Mouse (Mus musculus) forebrain, embryonic 14.5 days (tissue): ENCODE data around the gene Dtnb. TPM values are rescaled to one million over a fixed set of nuclear protein-coding genes. Genes with fewer than 3 reads are reported as not detected.

Experiments
- ATAC-seq: fragments of 200-750 bp; cut with Nextera tagmentation; 2 replicates; pipeline ENCODE4 v1.8.0; 2017; ENCODE audit warnings: mild to moderate bottlenecking, moderate library complexity
- DNase-seq: peaks from one replicate; pipeline ENCODE4 v3.0.0-alpha.2; 2015; ENCODE audit warnings: low spot score
- H3K27ac ChIP-seq: fragments of 300-500 bp; sonication (generic); 2 replicates; pipeline ENCODE4 v1.5.1; 2014; ENCODE audit warnings: low read depth, mild to moderate bottlenecking, control low read depth, low read length, moderate library complexity
- H3K27me3 ChIP-seq: fragments of 300-500 bp; sonication (generic); replicated peaks from 2 replicates; pipeline ENCODE4 v1.6.1; 2014; ENCODE audit warnings: low read length, control low read depth, mixed read lengths; ENCODE audit not compliant: control insufficient read depth, insufficient read depth
- H3K36me3 ChIP-seq: fragments of 300-500 bp; sonication (generic); 2 replicates; pipeline ENCODE4 v1.6.1; 2014; ENCODE audit warnings: low read length, control low read depth; ENCODE audit not compliant: control insufficient read depth, insufficient read depth
- H3K4me1 ChIP-seq: fragments of 300-500 bp; sonication (generic); 2 replicates; pipeline ENCODE4 v1.6.1; 2014; ENCODE audit warnings: antibody characterized with exemption, low read length, control low read depth; ENCODE audit not compliant: control insufficient read depth, insufficient read depth
- H3K4me2 ChIP-seq: fragments of 300-500 bp; sonication (generic); 2 replicates; pipeline ENCODE4 v1.6.1; 2014; ENCODE audit warnings: mild to moderate bottlenecking, control low read depth, low read length
- H3K4me3 ChIP-seq: fragments of 300-500 bp; sonication (generic); 2 replicates; pipeline ENCODE4 v1.5.1; 2014; ENCODE audit warnings: low read depth, low read length, control low read depth
- H3K9ac ChIP-seq: fragments of 300-500 bp; sonication (generic); 2 replicates; pipeline ENCODE4 v1.6.1; 2014; ENCODE audit warnings: mild to moderate bottlenecking, low read length, control low read depth, moderate library complexity
- H3K9me3 ChIP-seq: fragments of 300-500 bp; sonication (generic); replicated peaks from 2 replicates; pipeline ENCODE4 v1.6.1; 2016; ENCODE audit warnings: low read length, control low read depth, mixed read lengths; ENCODE audit not compliant: control insufficient read depth
- WGBS: fragments of 180-500 bp; shearing (Covaris S2); extraction: QIAGEN DNeasy Blood & Tissue Kit; methylation state at CpG from one replicate; pipeline ENCODE4 v1.1.7; 2014; 5-methylcytosine and 5-hydroxymethylcytosine counted together
- polyA plus RNA-seq: library from polyadenylated mRNA; unstranded; fragments of >200 nt; fragmentation: Nextera tagmentation; extraction: Ambion mirVana; gene quantifications from 2 replicates; pipeline ENCODE4 v1.2.1, GENCODE M21; 2014

The Dtnb gene
- polyA plus RNA-seq, 1 experiment from 2014 or later = 27.3 TPM

DNA sequence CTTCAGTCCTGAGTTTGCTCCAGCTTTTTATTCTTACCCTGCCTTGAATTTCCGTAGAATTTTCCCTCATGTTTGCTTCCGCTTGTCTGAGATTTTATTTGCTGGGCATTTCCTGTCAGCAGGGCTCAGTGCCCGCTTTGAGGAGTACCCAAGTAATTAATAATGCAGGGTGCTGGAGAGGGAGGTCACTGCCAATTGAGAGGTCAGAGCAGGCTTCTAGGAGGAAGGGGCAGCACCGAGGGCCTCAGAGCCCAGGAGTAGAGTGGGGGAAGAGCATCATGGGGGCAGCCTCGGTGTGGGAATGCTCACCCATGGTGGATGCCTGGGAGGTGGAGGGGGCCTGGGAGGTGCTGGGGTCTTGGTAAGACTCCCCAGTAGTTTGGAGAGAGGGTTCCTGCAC, 239.4 kb downstream of the Dtnb start:
- whole genome bisulfite sequencing = 30% methylated on average over 5 of the region's 5 CpGs
- no peak for DNase-seq
- Histone ChIP-seq H3K27ac (no peak overlapping the region), H3K4me3 (no peak overlapping the region), H3K4me2 (no peak overlapping the region), H3K4me1 (peaks cover 20% of the 10 kb centered on the region; the same call in 1 of the 2 replicates), H3K36me3 (no peaks in the 10 kb centered on the region), H3K27me3 (no peaks in the 10 kb centered on the region), H3K9me3 (no peaks in the 10 kb centered on the region), H3K9ac (no peak overlapping the region)
- no peak for ATAC-seq

DNA sequence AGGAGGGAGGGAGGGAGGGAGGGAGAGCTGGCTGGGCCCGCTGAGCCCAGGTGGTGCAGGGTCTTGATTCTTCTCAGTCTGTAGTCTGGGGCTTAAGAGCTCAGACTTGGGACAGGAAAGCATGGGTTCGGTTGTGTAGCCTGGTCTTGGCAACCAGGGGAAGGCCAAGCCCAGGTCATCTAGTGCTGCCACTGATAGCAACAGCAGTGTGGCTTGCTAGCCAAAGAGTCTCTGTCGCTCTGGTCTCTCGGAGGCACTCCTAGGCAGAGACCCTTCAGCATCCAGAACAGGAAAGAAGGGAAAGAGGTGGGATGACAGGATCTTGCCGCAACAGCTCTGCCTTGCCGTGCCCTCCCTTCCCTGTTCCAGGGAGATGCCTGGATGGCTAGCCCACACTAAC, 240.1 kb downstream of the Dtnb start:
- Histone ChIP-seq H3K36me3 (no peaks in the 10 kb centered on the region), H3K27ac (no peak overlapping the region; the same call in 1 of the 2 replicates), H3K4me3 (no peak overlapping the region), H3K27me3 (no peaks in the 10 kb centered on the region), H3K4me1 (peaks cover 20% of the 10 kb centered on the region; the same call in 1 of the 2 replicates), H3K9me3 (no peaks in the 10 kb centered on the region), H3K4me2 (no peak overlapping the region), H3K9ac (no peak overlapping the region)
- 54% methylated on average over 6 of the region's 6 CpGs for WGBS
- DNase-seq (no peak), ATAC-seq (no peak)

DNA sequence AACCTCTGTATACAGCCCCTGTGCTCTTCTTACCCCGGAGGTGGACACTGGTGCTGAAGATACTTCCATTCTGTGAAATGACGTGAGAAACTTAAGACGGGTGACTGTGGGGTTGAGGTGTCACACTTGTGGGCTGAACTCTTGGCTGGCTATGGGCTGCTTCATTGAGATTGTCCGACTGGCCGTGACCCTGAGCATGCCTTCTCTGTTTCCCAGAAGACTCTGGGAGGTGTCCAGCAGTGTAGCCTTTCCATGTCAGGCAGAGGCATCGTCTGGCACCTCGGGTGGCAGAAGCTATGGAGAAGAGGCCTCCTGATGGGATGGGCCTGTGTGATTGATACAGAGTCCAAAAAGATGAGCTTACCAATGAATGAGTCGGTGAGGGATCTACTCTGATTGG, 241.0 kb downstream of the Dtnb start:
- Histone ChIP-seq H3K4me1 (peaks cover 21% of the 10 kb centered on the region), H3K4me3 (no peak overlapping the region), H3K27ac (no peak overlapping the region), H3K9me3 (no peaks in the 10 kb centered on the region), H3K4me2 (no peak overlapping the region), H3K9ac (no peak overlapping the region), H3K27me3 (no peaks in the 10 kb centered on the region), H3K36me3 (no peaks in the 10 kb centered on the region)
- 90% methylated on average over 8 of the region's 8 CpGs for WGBS
- no peak for DNase-seq
- no peak for ATAC-seq

DNA sequence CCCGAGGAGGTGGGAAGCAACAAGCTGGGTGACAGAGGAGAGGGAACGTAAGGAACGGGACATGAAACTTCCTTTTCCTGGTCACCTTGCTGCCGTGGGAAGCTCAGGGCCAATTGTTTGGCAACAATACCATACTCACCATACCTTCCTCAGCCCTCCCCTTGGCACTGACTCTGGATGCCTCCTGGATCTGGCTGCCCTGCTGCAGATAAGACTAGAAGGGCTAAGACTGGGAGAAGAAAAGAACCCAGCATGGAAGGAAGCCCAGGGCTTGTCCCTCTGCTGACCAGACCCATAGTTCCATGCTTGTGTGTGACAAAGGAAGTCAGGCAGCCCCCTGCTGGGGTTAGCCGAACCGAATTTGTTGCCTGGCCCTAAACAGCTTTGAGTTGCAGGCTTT, 243.2 kb downstream of the Dtnb start:
- no peak overlapping the region for H3K4me2 ChIP-seq
- DNase-seq = no peak
- H3K36me3 ChIP-seq = no peaks in the 10 kb centered on the region
- no peaks in the 10 kb centered on the region for H3K27me3 ChIP-seq
- ATAC-seq = no peak
- H3K27ac ChIP-seq = no peak overlapping the region
- no peak overlapping the region for H3K9ac ChIP-seq
- no peaks in the 10 kb centered on the region for H3K9me3 ChIP-seq
- H3K4me1 ChIP-seq = peaks cover 17% of the 10 kb centered on the region
- WGBS = 41% methylated on average over 6 of the region's 6 CpGs
- H3K4me3 ChIP-seq = no peak overlapping the region

DNA sequence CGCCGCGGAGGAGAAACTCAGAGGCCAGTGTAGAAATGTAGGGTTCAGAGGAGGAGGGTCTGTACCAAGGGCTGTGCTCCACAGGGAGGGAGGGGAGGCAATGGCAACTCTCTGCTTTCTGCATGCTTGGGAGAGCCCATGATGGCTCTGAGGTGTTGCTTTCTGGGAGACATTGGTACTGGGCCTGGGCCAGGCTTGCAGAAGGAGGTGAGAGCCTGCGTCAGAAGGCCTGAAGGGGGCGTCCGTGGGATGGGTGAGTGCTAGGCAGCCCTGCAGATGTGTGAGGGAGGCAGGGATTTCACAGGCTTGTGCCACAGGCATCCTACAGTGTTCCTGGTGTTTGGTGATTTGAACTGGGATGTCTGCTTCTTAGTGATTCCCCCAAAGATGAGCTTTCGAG, 244.9 kb downstream of the Dtnb start:
- no peaks in the 10 kb centered on the region for H3K27me3 ChIP-seq
- H3K27ac ChIP-seq = no peak overlapping the region
- H3K36me3 ChIP-seq = no peaks in the 10 kb centered on the region
- H3K4me3 ChIP-seq = no peak overlapping the region
- no peak for ATAC-seq
- WGBS = 61% methylated on average over 7 of the region's 7 CpGs
- no peaks in the 10 kb centered on the region for H3K9me3 ChIP-seq
- peaks cover 14% of the 10 kb centered on the region for H3K4me1 ChIP-seq
- H3K4me2 ChIP-seq = no peak overlapping the region
- no peak for DNase-seq
- H3K9ac ChIP-seq = no peak overlapping the region

DNA sequence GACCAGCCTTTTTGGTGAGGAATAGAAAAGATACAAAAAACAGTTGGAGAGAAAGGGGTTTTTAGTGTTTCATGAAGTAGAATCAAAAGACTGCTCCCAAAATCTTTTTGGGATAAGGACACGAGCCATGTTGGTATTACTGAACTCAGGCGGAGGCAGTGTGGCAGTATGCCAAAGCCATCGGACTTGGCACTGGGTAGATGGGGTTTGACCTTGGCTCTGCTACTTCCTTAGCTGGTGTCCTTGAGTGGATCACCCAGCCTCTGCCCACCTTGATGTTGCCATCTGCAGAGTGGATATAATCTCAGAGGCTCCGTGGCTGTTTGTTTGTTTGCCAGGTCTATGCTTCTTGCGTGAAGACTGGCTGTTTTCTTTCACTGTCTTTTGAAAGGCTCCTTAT, 245.4 kb downstream of the Dtnb start:
- ATAC-seq (no peak), DNase-seq (no peak)
- H3K9me3 ChIP-seq = no peaks in the 10 kb centered on the region
- H3K4me2 ChIP-seq = no peak overlapping the region
- H3K36me3 ChIP-seq = no peaks in the 10 kb centered on the region
- H3K4me3 ChIP-seq = no peak overlapping the region
- WGBS = 63% methylated on average over 5 of the region's 5 CpGs
- no peak overlapping the region for H3K27ac ChIP-seq
- no peaks in the 10 kb centered on the region for H3K27me3 ChIP-seq
- H3K9ac ChIP-seq = no peak overlapping the region
- peaks cover 12% of the 10 kb centered on the region for H3K4me1 ChIP-seq

DNA sequence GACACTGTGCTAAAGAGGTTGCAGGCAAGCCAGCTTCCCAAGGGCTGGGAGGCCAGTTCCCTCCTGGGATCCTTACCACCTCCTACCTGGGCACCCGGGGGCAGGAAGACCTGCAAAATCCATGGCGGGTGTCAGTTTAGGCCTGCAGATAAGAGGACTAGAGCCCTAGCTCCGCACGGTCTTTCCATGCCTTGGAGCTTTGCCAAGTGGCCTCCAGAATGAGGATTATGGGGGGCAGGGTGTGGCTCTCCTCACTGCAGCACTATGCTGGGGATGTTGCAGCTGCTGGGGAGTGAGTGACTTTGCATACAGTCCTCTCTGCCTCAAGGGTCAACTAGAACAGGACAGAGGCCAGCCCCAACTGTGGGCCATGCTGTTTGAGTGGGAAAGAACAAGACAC, 247.7 kb downstream of the Dtnb start:
- WGBS = 47% methylated on average over 4 of the region's 4 CpGs
- H3K4me1 ChIP-seq = peaks cover 20% of the 10 kb centered on the region
- ATAC-seq = no peak

DNA sequence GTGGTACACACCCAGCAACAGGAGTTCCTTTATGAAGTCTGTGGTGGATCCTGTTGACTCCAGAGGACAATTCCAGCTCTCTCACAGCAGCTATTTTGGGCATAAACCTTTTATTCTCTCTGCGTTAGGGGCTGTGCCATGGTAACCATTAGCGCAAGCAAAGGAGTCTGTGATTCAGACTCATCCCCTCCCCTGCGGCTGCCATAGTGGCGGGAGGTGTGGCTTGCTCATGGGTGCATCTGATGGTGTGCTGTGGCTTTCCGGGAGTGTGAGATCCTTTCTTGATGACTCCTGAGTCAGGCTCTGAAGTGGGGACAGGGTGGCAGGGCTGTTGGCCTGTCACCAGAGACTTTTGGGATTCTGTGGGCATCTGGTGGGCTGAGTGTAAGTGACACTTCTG, 251.2 kb downstream of the Dtnb start:
- Histone ChIP-seq H3K4me1 (peaks cover 15% of the 10 kb centered on the region), H3K27ac (no peak overlapping the region), H3K9me3 (no peaks in the 10 kb centered on the region), H3K9ac (no peak overlapping the region), H3K27me3 (no peaks in the 10 kb centered on the region), H3K4me3 (no peak overlapping the region), H3K4me2 (no peak overlapping the region), H3K36me3 (no peaks in the 10 kb centered on the region)
- DNase-seq (no peak), ATAC-seq (no peak)
- WGBS = 47% methylated on average over 5 of the region's 5 CpGs

More for the DNA sequence above, 247.7 kb downstream of the Dtnb start:
- DNase-seq = no peak
- Histone ChIP-seq H3K9me3 (no peaks in the 10 kb centered on the region), H3K4me3 (no peak overlapping the region), H3K4me2 (no peak overlapping the region), H3K36me3 (no peaks in the 10 kb centered on the region), H3K9ac (no peak overlapping the region), H3K27ac (no peak overlapping the region), H3K27me3 (no peaks in the 10 kb centered on the region)

DNA sequence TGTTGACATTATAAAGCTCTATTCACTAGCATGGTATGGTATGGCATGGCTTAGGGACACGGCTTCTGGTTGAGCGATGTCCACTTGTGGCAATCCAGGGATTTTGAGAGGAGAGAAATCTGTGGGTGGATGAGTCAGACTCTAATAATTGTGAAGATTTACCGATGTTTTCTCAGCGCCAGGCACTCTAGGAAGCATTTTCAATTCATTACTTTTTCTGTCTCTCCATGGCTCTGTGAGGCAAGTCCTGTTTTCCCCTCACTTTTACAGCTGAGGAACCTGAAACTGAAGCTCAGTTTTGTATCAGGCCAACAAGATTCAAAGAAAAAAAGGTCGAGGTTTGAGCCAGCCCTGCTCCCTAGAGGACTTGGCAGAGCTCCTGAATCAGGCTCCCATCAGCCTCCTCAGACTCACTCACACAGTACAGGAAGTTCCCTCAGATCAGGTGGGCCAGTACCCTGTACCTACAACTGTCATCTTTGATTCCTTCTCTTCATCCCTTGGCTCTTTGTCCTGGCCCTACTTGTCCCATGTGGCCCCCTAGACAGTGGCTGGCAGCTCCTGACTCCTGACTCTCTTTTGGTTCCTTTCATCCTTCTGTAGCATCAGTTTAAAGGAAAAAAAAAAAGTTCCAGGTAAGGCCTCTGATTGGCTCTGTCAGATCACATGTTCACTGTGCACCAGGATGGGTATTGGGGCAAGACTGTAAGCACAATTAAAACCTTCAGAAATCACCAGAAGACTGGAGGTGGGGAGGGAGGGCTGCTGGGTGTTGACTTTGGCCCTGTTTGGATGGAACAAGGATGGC, 252.9 kb downstream of the Dtnb start:
- DNase-seq (no peak), ATAC-seq (no peak)
- no peaks in the 10 kb centered on the region for H3K27me3 ChIP-seq
- H3K9ac ChIP-seq = no peak overlapping the region
- H3K27ac ChIP-seq = no peak overlapping the region
- H3K9me3 ChIP-seq = no peaks in the 10 kb centered on the region
- H3K4me3 ChIP-seq = no peak overlapping the region
- H3K4me2 ChIP-seq = no peak overlapping the region
- 82% methylated on average over 5 of the region's 5 CpGs for WGBS
- no peaks in the 10 kb centered on the region for H3K36me3 ChIP-seq
- peaks cover 10% of the 10 kb centered on the region; the same call in 1 of the 2 replicates for H3K4me1 ChIP-seq
